Mouse (Mus musculus) lung, postnatal 0 days (tissue): ENCODE data around the gene Higd1b.

ENCODE experiments used
- CTCF ChIP-seq: IDR thresholded peaks from 2 replicates; pipeline ENCODE4 v1.5.1; 2016; ENCODE audit warnings: antibody characterized with exemption, mild to moderate bottlenecking
- EP300 ChIP-seq: IDR thresholded peaks from 2 replicates; pipeline ENCODE4 v1.6.1; 2016; ENCODE audit warnings: antibody characterized with exemption, mild to moderate bottlenecking, control low read depth

GRCm38 (mm10) chr11:102880585-102881313, 45.1 kb downstream of the Higd1b start, which contains the start of the genes Eftud2 and Ccdc103:
- peak; percentile 90 for TF ChIP-seq EP300
- TF ChIP-seq CTCF, result no peak
